Mouse (Mus musculus) limb, embryonic 13.5 days (tissue): ENCODE results near the gene Gm7694. TPM values are rescaled to one million over a fixed set of nuclear protein-coding genes. Genes with fewer than 3 reads are reported as not detected.

Source experiments
- ATAC-seq: fragments of 200-750 bp; cut with Nextera tagmentation; 2 replicates; pipeline ENCODE4 v1.8.0; 2017; ENCODE audit warnings: low read depth, moderate number of reproducible peaks, moderate TSS enrichment; ENCODE audit not compliant: low FRiP score
- H3K27ac ChIP-seq: fragments of 300-500 bp; sonication (generic); 2 replicates; pipeline ENCODE4 v1.5.1; 2015; ENCODE audit warnings: inconsistent platforms, mild to moderate bottlenecking, moderate library complexity
- H3K27me3 ChIP-seq: fragments of 300-500 bp; sonication (generic); 2 replicates; pipeline ENCODE4 v1.6.1; 2015; ENCODE audit warnings: mild to moderate bottlenecking, inconsistent platforms
- H3K36me3 ChIP-seq: fragments of 300-500 bp; sonication (generic); 2 replicates; pipeline ENCODE4 v1.6.1; 2015; ENCODE audit warnings: inconsistent platforms, mild to moderate bottlenecking, moderate library complexity
- H3K4me1 ChIP-seq: fragments of 300-500 bp; sonication (generic); 2 replicates; pipeline ENCODE4 v1.6.1; 2015; ENCODE audit warnings: inconsistent platforms
- H3K4me2 ChIP-seq: fragments of 300-500 bp; sonication (generic); replicated peaks from 2 replicates; pipeline ENCODE4 v1.6.1; 2015; ENCODE audit warnings: inconsistent platforms, mild to moderate bottlenecking, moderate library complexity
- H3K4me3 ChIP-seq: fragments of 300-500 bp; sonication (generic); 2 replicates; pipeline ENCODE4 v1.5.1; 2015; ENCODE audit warnings: moderate library complexity, mild to moderate bottlenecking, inconsistent platforms
- H3K9ac ChIP-seq: fragments of 300-500 bp; sonication (generic); 2 replicates; pipeline ENCODE4 v1.6.1; 2015; ENCODE audit warnings: mild to moderate bottlenecking, inconsistent platforms
- H3K9me3 ChIP-seq: fragments of 300-500 bp; sonication (generic); 2 replicates; pipeline ENCODE4 v1.6.1; 2016; ENCODE audit warnings: inconsistent platforms
- WGBS: fragments of 180-500 bp; shearing (Covaris S2); methylation state at CpG from one replicate; pipeline ENCODE4 v1.1.7; 2015; 5-methylcytosine and 5-hydroxymethylcytosine counted together
- polyA plus RNA-seq: library from polyadenylated mRNA; unstranded; fragments of >200 nt; fragmentation: Nextera tagmentation; extraction: Ambion mirVana; gene quantifications from 2 replicates; pipeline ENCODE4 v1.2.1, GENCODE M21; 2015

Gene Gm7694
- polyA plus RNA-seq, 1 experiment from 2014 or later, result 5.6 TPM

DNA sequence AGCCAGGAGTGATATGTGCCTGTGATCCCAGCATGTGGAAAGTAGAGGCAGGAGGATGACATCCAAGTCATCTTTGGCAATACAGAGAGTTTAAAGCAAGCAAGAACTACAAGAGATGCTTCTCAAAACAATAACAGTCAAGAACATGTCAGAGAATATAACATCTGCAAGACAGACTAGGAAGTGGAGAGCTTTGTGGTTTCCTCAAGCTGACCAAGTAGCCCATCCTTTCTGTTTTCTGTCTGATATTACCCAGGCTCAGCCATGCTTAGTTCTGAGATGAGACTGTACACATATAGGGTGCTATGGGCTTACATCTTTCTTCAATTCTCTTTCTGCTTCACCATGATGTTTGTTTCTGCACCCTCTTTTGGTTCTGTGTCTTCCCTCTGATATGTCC lies 32.9 kb downstream of the Gm7694 start:
- no peak overlapping the region for H3K27ac ChIP-seq
- H3K36me3 ChIP-seq, result no peaks in the 10 kb centered on the region
- H3K4me2 ChIP-seq, result no peak overlapping the region
- no peaks in the 10 kb centered on the region for H3K4me1 ChIP-seq
- no peaks in the 10 kb centered on the region for H3K27me3 ChIP-seq
- no peaks in the 10 kb centered on the region for H3K9me3 ChIP-seq
- H3K4me3 ChIP-seq, result no peak overlapping the region
- H3K9ac ChIP-seq, result no peak overlapping the region
- ATAC-seq, result no peak

DNA sequence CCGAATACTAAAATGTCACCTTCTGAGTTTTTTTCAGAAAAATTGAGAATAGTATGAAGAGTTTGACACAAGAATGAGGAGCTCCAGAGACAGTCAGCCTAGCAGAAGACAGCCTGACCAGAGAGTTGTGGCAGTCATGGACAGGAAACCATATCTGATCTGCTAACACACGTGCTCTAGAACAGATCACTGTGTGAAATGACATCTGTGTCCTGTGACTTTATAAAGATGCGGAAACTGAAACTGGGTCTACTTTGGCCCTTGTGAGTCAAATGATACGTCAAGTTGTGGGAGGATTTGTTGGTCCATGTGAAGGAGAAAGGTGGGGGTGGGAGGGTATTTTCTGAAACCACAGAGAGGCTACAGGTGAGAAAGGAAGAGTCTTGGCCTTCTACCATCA lies 35.4 kb downstream of the Gm7694 start:
- ATAC-seq, result no peak
- no peak overlapping the region for H3K27ac ChIP-seq
- no peak overlapping the region for H3K9ac ChIP-seq
- H3K4me1 ChIP-seq, result no peaks in the 10 kb centered on the region
- H3K4me3 ChIP-seq, result no peak overlapping the region
- H3K9me3 ChIP-seq, result peaks cover 4% of the 10 kb centered on the region
- no peaks in the 10 kb centered on the region for H3K27me3 ChIP-seq
- 89% methylated on average over 4 of the region's 4 CpGs for WGBS
- no peaks in the 10 kb centered on the region for H3K36me3 ChIP-seq
- H3K4me2 ChIP-seq, result no peak overlapping the region

DNA sequence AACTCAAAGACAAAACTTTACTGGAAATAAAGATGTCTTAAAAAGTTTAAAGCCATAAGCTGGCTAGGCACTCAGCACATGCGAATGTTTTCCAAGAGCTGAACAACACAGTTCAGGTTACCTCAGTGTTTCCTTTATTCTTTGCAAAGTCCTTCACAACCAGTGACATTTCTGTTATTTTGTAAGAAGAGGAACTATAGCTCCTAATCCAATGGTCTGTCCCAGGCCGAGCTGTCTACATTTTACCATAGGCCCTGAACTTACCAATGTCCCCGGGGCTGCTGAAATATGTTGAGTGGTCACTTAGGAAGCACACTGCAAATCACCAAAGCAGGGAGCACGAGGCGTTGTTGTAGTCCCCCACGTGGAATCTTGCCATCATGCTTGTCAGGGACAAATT lies 35.9 kb downstream of the Gm7694 start:
- no peaks in the 10 kb centered on the region for H3K27me3 ChIP-seq
- no peak overlapping the region for H3K4me2 ChIP-seq
- no peak overlapping the region for H3K27ac ChIP-seq
- peaks cover 4% of the 10 kb centered on the region for H3K9me3 ChIP-seq
- ATAC-seq, result no peak
- H3K36me3 ChIP-seq, result no peaks in the 10 kb centered on the region
- H3K4me1 ChIP-seq, result no peaks in the 10 kb centered on the region
- 81% methylated on average over 6 of the region's 6 CpGs for WGBS
- no peak overlapping the region for H3K4me3 ChIP-seq
- no peak overlapping the region for H3K9ac ChIP-seq

DNA sequence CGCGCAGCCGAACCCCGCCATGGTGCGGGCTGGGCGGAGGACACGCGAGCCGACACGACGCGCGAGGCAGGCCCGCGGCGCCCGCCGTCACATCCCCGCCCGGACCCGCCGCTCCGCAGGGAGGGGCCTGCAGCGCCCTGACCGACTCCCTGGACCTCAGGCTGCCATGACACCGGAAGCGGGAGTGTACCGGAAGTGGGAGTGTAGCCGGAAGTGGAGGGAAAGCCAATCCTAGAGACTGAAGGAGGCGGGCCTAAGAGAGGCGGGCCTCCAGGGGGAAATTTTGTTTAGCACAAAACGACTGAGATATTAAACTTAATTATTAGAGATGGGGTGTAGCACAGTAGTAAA lies 50.6 kb downstream of the Gm7694 start:
- Histone ChIP-seq H3K9ac (peak overlapping the region; percentile 86), H3K27me3 (peaks cover 2% of the 10 kb centered on the region; the same call in 1 of the 2 replicates), H3K36me3 (no peaks in the 10 kb centered on the region), H3K4me1 (no peaks in the 10 kb centered on the region), H3K9me3 (no peaks in the 10 kb centered on the region), H3K27ac (no peak overlapping the region), H3K4me3 (peak overlapping the region; percentile 65), H3K4me2 (peak overlapping the region; percentile 74)
- ATAC-seq, result peak; percentile 97
- WGBS, result 7% methylated on average over 19 of the region's 32 CpGs

DNA sequence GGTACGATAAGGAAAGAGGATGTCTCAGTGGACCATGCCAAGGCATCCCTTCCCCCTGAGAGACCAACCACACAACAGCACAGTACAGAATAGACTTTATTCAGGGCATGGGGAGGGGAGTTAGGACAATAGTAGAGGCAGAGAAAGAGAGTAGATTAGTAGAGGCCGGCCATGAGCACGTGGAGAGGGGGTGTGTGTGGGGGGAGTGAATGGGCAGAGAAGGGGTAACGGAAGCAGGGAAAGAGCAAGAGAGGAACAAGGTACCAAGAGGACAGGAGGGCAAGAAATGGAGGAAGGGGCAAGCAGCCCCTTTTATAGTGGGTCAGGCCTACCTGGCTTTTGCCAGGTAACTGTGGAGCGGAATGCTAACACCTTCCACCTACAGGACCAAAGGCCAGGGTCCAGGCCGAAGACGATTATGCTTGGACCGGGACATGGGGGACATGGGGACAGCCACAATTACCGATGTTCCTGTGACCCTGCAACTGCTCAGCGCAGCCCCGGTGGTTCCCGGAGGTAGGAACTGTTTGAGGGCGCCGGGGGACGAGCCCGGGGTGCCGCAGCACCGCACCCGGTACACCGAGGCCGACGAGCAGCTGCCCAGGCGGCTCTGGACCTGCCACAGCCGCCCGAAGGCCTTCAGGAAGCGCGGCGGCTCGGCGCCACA lies 51.1 kb downstream of the Gm7694 start:
- Histone ChIP-seq H3K9ac (peak overlapping the region; percentile 86), H3K27me3 (peaks cover 2% of the 10 kb centered on the region; the same call in 1 of the 2 replicates), H3K27ac (no peak overlapping the region), H3K9me3 (no peaks in the 10 kb centered on the region), H3K36me3 (no peaks in the 10 kb centered on the region), H3K4me1 (no peaks in the 10 kb centered on the region), H3K4me2 (peak overlapping the region; percentile 74), H3K4me3 (peak overlapping the region; percentile 65)
- ATAC-seq, result peak; percentile 67
- WGBS, result 27% methylated on average over 30 of the region's 30 CpGs

Other genes starting within 250 kb of the Gm7694 start
- 115 and 122 TPM in 2 replicates for gene Ddr2, start 195.6 kb downstream of the Gm7694 start, polyA plus RNA-seq
- gene Uap1, start 131.4 kb downstream of the Gm7694 start, polyA plus RNA-seq, result 70.7 and 77.8 TPM in 2 replicates
- 5.6 and 5.8 TPM in 2 replicates for gene Uhmk1, start 90.9 kb downstream of the Gm7694 start, polyA plus RNA-seq
- 0.05 TPM in 1 of 2 replicates, not detected in the other for gene Sh2d1b2, start 73.6 kb downstream of the Gm7694 start, polyA plus RNA-seq
- 0.09 TPM in 1 of 2 replicates, not detected in the other for gene Sh2d1b1, start 29.0 kb downstream of the Gm7694 start, polyA plus RNA-seq
- gene Spata46, start 2.5 kb upstream of the Gm7694 start, polyA plus RNA-seq, result 1.4 and 2.8 TPM in 2 replicates